Mouse (Mus musculus) heart, embryonic 15.5 days (tissue): ENCODE data around the gene Lurap1l. TPM values are rescaled to one million over a fixed set of nuclear protein-coding genes. Genes with fewer than 3 reads are reported as not detected.
A peak's percentile ranks its signal among the peaks of the same experiment; 100 is the strongest.
"Not testable (repeated sequence)": the region's sequence is repeated elsewhere in the genome, so short reads cannot be mapped to it uniquely, and the experiment has no call there.

ENCODE experiments used
- ATAC-seq: fragments of 200-750 bp; cut with Nextera tagmentation; replicated peaks from 2 replicates; pipeline ENCODE4 v1.8.0; 2017; ENCODE audit warnings: low read depth, moderate TSS enrichment; ENCODE audit not compliant: insufficient number of reproducible peaks, insufficient read depth, low FRiP score
- H3K27ac ChIP-seq: fragments of 300-500 bp; sonication (generic); 2 replicates; pipeline ENCODE4 v1.5.1; 2015; ENCODE audit warnings: mild to moderate bottlenecking, inconsistent platforms
- H3K27me3 ChIP-seq: fragments of 300-500 bp; sonication (generic); 2 replicates; pipeline ENCODE4 v1.6.1; 2015; ENCODE audit warnings: inconsistent platforms
- H3K36me3 ChIP-seq: fragments of 300-500 bp; sonication (generic); 2 replicates; pipeline ENCODE4 v1.6.1; 2015; ENCODE audit warnings: mild to moderate bottlenecking, inconsistent platforms
- H3K4me1 ChIP-seq: fragments of 300-500 bp; sonication (generic); replicated peaks from 2 replicates; pipeline ENCODE4 v1.6.1; 2015; ENCODE audit warnings: inconsistent platforms
- H3K4me2 ChIP-seq: fragments of 300-500 bp; sonication (generic); 2 replicates; pipeline ENCODE4 v1.6.1; 2015; ENCODE audit warnings: inconsistent platforms, mild to moderate bottlenecking, moderate library complexity
- H3K4me3 ChIP-seq: fragments of 300-500 bp; sonication (generic); 2 replicates; pipeline ENCODE4 v1.5.1; 2015; ENCODE audit warnings: mild to moderate bottlenecking, inconsistent platforms
- H3K9ac ChIP-seq: fragments of 300-500 bp; sonication (generic); 2 replicates; pipeline ENCODE4 v1.6.1; 2015; ENCODE audit warnings: mild to moderate bottlenecking, inconsistent platforms
- H3K9me3 ChIP-seq: fragments of 300-500 bp; sonication (generic); replicated peaks from 2 replicates; pipeline ENCODE4 v1.6.1; 2016; ENCODE audit warnings: inconsistent platforms
- WGBS: fragments of 180-500 bp; shearing (Covaris S2); methylation state at CpG from one replicate; pipeline ENCODE4 v1.1.7; 2015; ENCODE audit warnings: mixed read lengths; 5-methylcytosine and 5-hydroxymethylcytosine counted together
- polyA plus RNA-seq: library from polyadenylated mRNA; unstranded; fragments of >200 nt; fragmentation: Nextera tagmentation; extraction: Ambion mirVana; gene quantifications from 2 replicates; pipeline ENCODE4 v1.2.1, GENCODE M21; 2015

Lurap1l gene
- polyA plus RNA-seq, 1 experiment from 2014 or later: 2.7 TPM

GRCm38 (mm10) chr4:80891004-80891403 lies 19.4 kb upstream of the Lurap1l start:
- H3K9me3 ChIP-seq: no peaks in the 10 kb centered on the region
- H3K27me3 ChIP-seq: no peaks in the 10 kb centered on the region
- no peak for ATAC-seq
- WGBS: 86% methylated on average over 6 of the region's 6 CpGs
- H3K27ac ChIP-seq: no peak overlapping the region
- H3K4me3 ChIP-seq: no peak overlapping the region
- no peak overlapping the region for H3K9ac ChIP-seq
- no peaks in the 10 kb centered on the region for H3K4me1 ChIP-seq
- H3K4me2 ChIP-seq: no peak overlapping the region
- no peaks in the 10 kb centered on the region for H3K36me3 ChIP-seq

DNA sequence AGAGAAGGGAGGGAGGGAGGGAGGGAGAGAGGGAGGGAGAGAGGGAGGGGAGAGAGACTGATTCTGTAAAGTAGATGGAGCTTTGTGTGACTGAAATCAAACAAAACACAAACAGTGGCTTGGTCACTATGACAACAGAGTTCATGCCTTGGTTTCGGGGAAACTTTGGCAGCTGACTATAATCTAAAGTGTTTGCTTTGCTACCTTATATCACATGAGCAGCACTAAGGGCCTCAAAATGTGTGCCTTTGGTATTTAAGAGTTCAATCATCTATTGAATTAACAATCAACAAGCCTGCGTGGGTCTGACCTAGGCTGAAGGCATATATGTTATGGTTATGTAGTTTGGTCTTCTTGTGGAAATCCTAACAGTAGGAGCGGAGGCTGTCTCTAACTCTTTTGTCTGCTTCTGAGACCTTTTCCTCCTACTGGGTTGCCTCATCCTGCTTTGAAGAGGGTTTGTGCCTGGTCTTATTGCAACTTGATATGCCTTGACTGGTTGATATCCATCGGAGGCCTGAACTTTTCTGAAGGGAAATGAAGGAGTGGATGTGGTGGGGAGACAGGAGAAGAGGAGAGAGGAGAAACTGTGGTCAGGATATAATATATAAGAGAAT lies 15.1 kb upstream of the Lurap1l start:
- Histone ChIP-seq H3K9me3 (no peaks in the 10 kb centered on the region), H3K4me1 (no peaks in the 10 kb centered on the region), H3K36me3 (no peaks in the 10 kb centered on the region), H3K27me3 (no peaks in the 10 kb centered on the region), H3K27ac (no peak overlapping the region), H3K9ac (no peak overlapping the region), H3K4me3 (no peak overlapping the region), H3K4me2 (no peak overlapping the region)
- WGBS: 55% methylated on average over 4 of the region's 4 CpGs
- ATAC-seq: no peak

- no peak for ATAC-seq
- no peaks in the 10 kb centered on the region for H3K4me1 ChIP-seq
- no peaks in the 10 kb centered on the region for H3K36me3 ChIP-seq
- no peaks in the 10 kb centered on the region for H3K27me3 ChIP-seq
- H3K9me3 ChIP-seq: no peaks in the 10 kb centered on the region
- no peak overlapping the region for H3K9ac ChIP-seq
- no peak overlapping the region for H3K4me2 ChIP-seq
- H3K27ac ChIP-seq: no peak overlapping the region
- WGBS: 66% methylated on average over 3 of the region's 3 CpGs
- no peak overlapping the region for H3K4me3 ChIP-seq
Measured at GRCm38 (mm10) chr4:80906726-80907125, 3.7 kb upstream of the Lurap1l start.

GRCm38 (mm10) chr4:80907973-80908372 lies 2.5 kb upstream of the Lurap1l start:
- H3K4me2 ChIP-seq: no peak overlapping the region
- H3K9ac ChIP-seq: no peak overlapping the region
- no peaks in the 10 kb centered on the region for H3K27me3 ChIP-seq
- WGBS: 73% methylated on average over 5 of the region's 5 CpGs
- ATAC-seq: no peak
- no peaks in the 10 kb centered on the region for H3K9me3 ChIP-seq
- H3K36me3 ChIP-seq: no peaks in the 10 kb centered on the region
- H3K27ac ChIP-seq: no peak overlapping the region
- no peaks in the 10 kb centered on the region for H3K4me1 ChIP-seq
- H3K4me3 ChIP-seq: no peak overlapping the region

GRCm38 (mm10) chr4:80908902-80909301 lies 1.5 kb upstream of the Lurap1l start:
- no peak for ATAC-seq

GRCm38 (mm10) chr4:80910871-80911701 lies 640 bp downstream of the Lurap1l start:
- under 1% methylated on average over 58 of the region's 58 CpGs for WGBS
- no peaks in the 10 kb centered on the region for H3K9me3 ChIP-seq
- peak overlapping the region; percentile 69 for H3K9ac ChIP-seq
- H3K4me3 ChIP-seq: peak overlapping the region; percentile 83
- no peaks in the 10 kb centered on the region for H3K27me3 ChIP-seq
- peak; percentile 63 for ATAC-seq
- peak overlapping the region; percentile 98 for H3K4me2 ChIP-seq
- no peaks in the 10 kb centered on the region for H3K4me1 ChIP-seq
- H3K36me3 ChIP-seq: no peaks in the 10 kb centered on the region
- peak overlapping the region; percentile 60 for H3K27ac ChIP-seq

More at GRCm38 (mm10) chr4:80908902-80909301, 1.5 kb upstream of the Lurap1l start:
- Histone ChIP-seq H3K36me3 (no peaks in the 10 kb centered on the region), H3K4me1 (no peaks in the 10 kb centered on the region), H3K4me2 (no peak overlapping the region), H3K4me3 (no peak overlapping the region), H3K9ac (no peak overlapping the region), H3K9me3 (no peaks in the 10 kb centered on the region), H3K27ac (no peak overlapping the region), H3K27me3 (no peaks in the 10 kb centered on the region)
- WGBS: 81% methylated on average over 4 of the region's 4 CpGs

- Histone ChIP-seq H3K27me3 (no peaks in the 10 kb centered on the region), H3K27ac (peak overlapping the region; percentile 60), H3K9me3 (no peaks in the 10 kb centered on the region), H3K4me2 (peak overlapping the region; percentile 98), H3K4me3 (peak overlapping the region; percentile 83), H3K9ac (peak overlapping the region; percentile 69), H3K4me1 (no peaks in the 10 kb centered on the region), H3K36me3 (no peaks in the 10 kb centered on the region)
- peak; percentile 85 for ATAC-seq
- 1% methylated on average over 21 of the region's 27 CpGs for WGBS
Measured at GRCm38 (mm10) chr4:80911706-80912540, 1.5 kb downstream of the Lurap1l start.

GRCm38 (mm10) chr4:80915211-80915610 lies 4.8 kb downstream of the Lurap1l start:
- no peak for ATAC-seq
- WGBS: 66% methylated on average over 2 of the region's 2 CpGs
- H3K9ac ChIP-seq: no peak overlapping the region
- H3K27me3 ChIP-seq: no peaks in the 10 kb centered on the region
- H3K4me3 ChIP-seq: no peak overlapping the region
- H3K4me1 ChIP-seq: no peaks in the 10 kb centered on the region
- H3K27ac ChIP-seq: no peak overlapping the region
- H3K9me3 ChIP-seq: no peaks in the 10 kb centered on the region
- no peaks in the 10 kb centered on the region for H3K36me3 ChIP-seq
- no peak overlapping the region for H3K4me2 ChIP-seq

DNA sequence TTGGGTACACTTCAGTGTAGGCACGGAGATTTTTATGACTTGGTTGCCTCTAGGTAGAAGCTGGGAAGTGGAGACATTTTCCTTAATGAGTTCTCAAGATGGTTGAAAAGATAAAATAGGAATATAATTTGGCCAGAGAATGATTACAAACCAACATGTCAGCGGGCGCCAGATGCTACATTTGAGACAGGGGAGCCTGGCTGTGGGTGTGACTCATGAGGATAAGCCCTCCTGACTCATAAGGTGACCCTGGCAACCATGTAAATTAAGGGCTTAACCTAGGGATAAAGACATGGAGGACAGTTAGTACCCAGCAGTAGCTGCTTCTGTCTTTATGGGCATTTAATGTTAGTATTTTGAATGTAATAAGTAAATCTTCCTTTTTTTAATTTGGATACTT lies 6.2 kb downstream of the Lurap1l start:
- Histone ChIP-seq H3K4me3 (no peak overlapping the region), H3K4me2 (no peak overlapping the region), H3K36me3 (no peaks in the 10 kb centered on the region), H3K27me3 (no peaks in the 10 kb centered on the region), H3K9ac (no peak overlapping the region), H3K27ac (no peak overlapping the region), H3K4me1 (no peaks in the 10 kb centered on the region), H3K9me3 (no peaks in the 10 kb centered on the region)
- ATAC-seq: no peak
- 58% methylated on average over 3 of the region's 3 CpGs for WGBS

DNA sequence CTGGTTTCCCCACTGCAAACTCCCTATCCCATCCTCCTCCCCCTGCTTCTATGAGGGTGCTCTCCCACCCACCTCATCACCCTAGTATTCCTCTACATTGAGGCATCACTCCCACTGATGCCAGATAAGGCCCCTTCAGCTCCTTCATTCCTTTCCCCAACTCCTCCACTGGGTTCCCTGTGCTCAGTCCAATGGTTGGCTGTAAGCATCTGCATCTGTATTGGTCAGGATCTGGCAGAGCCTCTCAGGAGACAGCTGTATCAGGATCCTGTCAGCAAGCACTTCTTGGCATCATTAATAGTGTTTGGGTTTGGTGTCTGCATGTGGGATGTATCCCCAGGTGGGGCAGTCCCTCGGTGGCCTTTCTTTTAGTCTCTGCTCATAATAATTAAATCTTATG lies 6.7 kb downstream of the Lurap1l start:
- not testable (repeated sequence) for H3K27ac ChIP-seq, H3K4me2 ChIP-seq, H3K4me1 ChIP-seq, H3K36me3 ChIP-seq, H3K9ac ChIP-seq, H3K4me3 ChIP-seq, H3K9me3 ChIP-seq, ATAC-seq, H3K27me3 ChIP-seq
- 45% methylated on average over 1 of the region's 1 CpGs for WGBS

DNA sequence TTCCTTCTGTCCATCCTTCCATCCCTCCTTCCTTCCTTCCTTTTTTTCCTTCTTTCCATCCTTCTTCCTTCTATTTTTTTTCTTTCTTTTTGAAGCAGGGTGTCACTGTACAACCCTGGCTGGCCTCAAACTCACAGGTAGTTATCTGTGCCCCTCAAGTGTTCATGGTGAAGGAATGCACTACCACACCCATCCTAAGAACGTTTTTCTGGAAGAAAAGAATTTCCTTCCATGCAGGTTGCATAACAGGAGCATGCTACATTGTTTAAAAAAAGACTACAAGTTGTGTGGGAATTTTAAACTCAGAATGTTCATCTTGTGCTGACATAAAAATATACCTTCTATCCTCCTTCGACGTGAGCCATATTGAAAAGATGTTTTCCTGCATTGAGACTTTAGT lies 7.4 kb downstream of the Lurap1l start:
- Histone ChIP-seq H3K4me1 (no peaks in the 10 kb centered on the region), H3K27me3 (no peaks in the 10 kb centered on the region), H3K4me2 (no peak overlapping the region), H3K9me3 (no peaks in the 10 kb centered on the region), H3K4me3 (no peak overlapping the region), H3K36me3 (no peaks in the 10 kb centered on the region), H3K27ac (no peak overlapping the region), H3K9ac (no peak overlapping the region)
- 69% methylated on average over 3 of the region's 3 CpGs for WGBS
- no peak for ATAC-seq
